Mouse (Mus musculus) liver, postnatal 0 days (tissue): ENCODE data around the gene Ehd4. TPM values are rescaled to one million over a fixed set of nuclear protein-coding genes. Genes with fewer than 3 reads are reported as not detected.

Experiments used
- ATAC-seq: fragments of 200-750 bp; cut with Nextera tagmentation; 2 replicates; pipeline ENCODE4 v1.8.0; 2017; ENCODE audit warnings: mild to moderate bottlenecking, moderate library complexity
- DNase-seq: peaks from one replicate; pipeline ENCODE4 v3.0.0-alpha.2; 2016
- H3K27ac ChIP-seq: fragments of 300-500 bp; sonication (generic); 2 replicates; pipeline ENCODE4 v1.5.1; 2014; ENCODE audit warnings: antibody characterized with exemption, moderate library complexity, mild to moderate bottlenecking, low read depth
- H3K27me3 ChIP-seq: fragments of 300-500 bp; sonication (generic); 2 replicates; pipeline ENCODE4 v1.6.1; 2014; ENCODE audit warnings: low read length, control low read depth, mixed read lengths; ENCODE audit not compliant: insufficient read depth
- H3K36me3 ChIP-seq: fragments of 300-500 bp; sonication (generic); replicated peaks from 2 replicates; pipeline ENCODE4 v1.6.1; 2014; ENCODE audit warnings: mild to moderate bottlenecking, control low read depth, low read length, moderate library complexity, mixed read lengths; ENCODE audit not compliant: insufficient read depth
- H3K4me1 ChIP-seq: fragments of 300-500 bp; sonication (generic); 2 replicates; pipeline ENCODE4 v1.6.1; 2014; ENCODE audit warnings: antibody characterized with exemption, mild to moderate bottlenecking, control low read depth; ENCODE audit not compliant: insufficient read depth
- H3K4me2 ChIP-seq: fragments of 300-500 bp; sonication (generic); 2 replicates; pipeline ENCODE4 v1.6.1; 2014; ENCODE audit warnings: low read depth, mild to moderate bottlenecking, low read length, moderate library complexity, mixed read lengths
- H3K4me3 ChIP-seq: fragments of 300-500 bp; sonication (generic); 2 replicates; pipeline ENCODE4 v1.5.1; 2014; ENCODE audit warnings: low read depth, low read length
- H3K9ac ChIP-seq: fragments of 300-500 bp; sonication (generic); replicated peaks from 2 replicates; pipeline ENCODE4 v1.6.1; 2014; ENCODE audit warnings: mild to moderate bottlenecking, moderate library complexity
- H3K9me3 ChIP-seq: fragments of 300-500 bp; sonication (generic); 2 replicates; pipeline ENCODE4 v1.6.1; 2016; ENCODE audit warnings: mild to moderate bottlenecking, control low read depth, low read length, mixed read lengths
- CTCF ChIP-seq: sonication (generic); IDR thresholded peaks from 2 replicates; pipeline ENCODE4 v1.5.1; 2016; ENCODE audit warnings: antibody characterized with exemption, low read depth
- EP300 ChIP-seq: IDR thresholded peaks from 2 replicates; pipeline ENCODE4 v1.6.1; 2016; ENCODE audit warnings: antibody characterized with exemption, low read depth, mild to moderate bottlenecking
- WGBS: fragments of 180-500 bp; shearing (Covaris S2); extraction: QIAGEN DNeasy Blood & Tissue Kit; methylation state at CpG from one replicate; pipeline ENCODE4 v1.1.7; 2014; ENCODE audit not compliant: insufficient replicate concordance; 5-methylcytosine and 5-hydroxymethylcytosine counted together
- polyA plus RNA-seq: library from polyadenylated mRNA; unstranded; fragments of >200 nt; fragmentation: Nextera tagmentation; extraction: Ambion mirVana; gene quantifications from 2 replicates; pipeline ENCODE4 v1.2.1, GENCODE M21; 2015

The Ehd4 gene
- polyA plus RNA-seq, 1 experiment from 2014 or later: 29.2 TPM

GRCm38 (mm10) chr2:120129252-120129908 is 25.0 kb downstream of the Ehd4 start:
- no peak for TF ChIP-seq CTCF
- TF ChIP-seq EP300: no peak
- Histone ChIP-seq H3K9ac (no peak overlapping the region), H3K4me1 (peaks cover 7% of the 10 kb centered on the region), H3K4me3 (no peak overlapping the region), H3K4me2 (no peak overlapping the region), H3K9me3 (no peaks in the 10 kb centered on the region), H3K27me3 (no peaks in the 10 kb centered on the region), H3K27ac (peak overlapping the region; percentile 44; the same call in 1 of the 2 replicates), H3K36me3 (peaks cover 16% of the 10 kb centered on the region; the same call in 1 of the 2 replicates)
- no peak for DNase-seq
- WGBS: 51% methylated on average over 8 of the region's 8 CpGs
- no peak for ATAC-seq

GRCm38 (mm10) chr2:120128611-120129051 is 25.8 kb downstream of the Ehd4 start:
- 0 out of 2 replicates have a peak overlapping the region, but pooled peaks have one; percentile 44 for H3K27ac ChIP-seq
- no peak overlapping the region for H3K9ac ChIP-seq
- H3K4me3 ChIP-seq: no peak overlapping the region
- H3K27me3 ChIP-seq: no peaks in the 10 kb centered on the region
- peak; percentile 41; the same call in 1 of the 2 replicates for ATAC-seq
- WGBS: 70% methylated on average over 1 of the region's 1 CpGs
- H3K4me1 ChIP-seq: peaks cover 7% of the 10 kb centered on the region
- no peak for DNase-seq
- H3K36me3 ChIP-seq: peaks cover 16% of the 10 kb centered on the region; the same call in 1 of the 2 replicates
- no peak for TF ChIP-seq EP300
- no peak for TF ChIP-seq CTCF
- no peaks in the 10 kb centered on the region for H3K9me3 ChIP-seq
- no peak overlapping the region for H3K4me2 ChIP-seq

GRCm38 (mm10) chr2:120128011-120128410 is 26.4 kb downstream of the Ehd4 start:
- H3K27me3 ChIP-seq: no peaks in the 10 kb centered on the region
- H3K27ac ChIP-seq: 0 out of 2 replicates have a peak overlapping the region, but pooled peaks have one; percentile 4
- no peak for DNase-seq
- TF ChIP-seq EP300 (no peak), CTCF (no peak)
- H3K9ac ChIP-seq: no peak overlapping the region
- H3K4me3 ChIP-seq: no peak overlapping the region
- no peak for ATAC-seq
- H3K4me1 ChIP-seq: peaks cover 7% of the 10 kb centered on the region
- H3K4me2 ChIP-seq: no peak overlapping the region
- H3K36me3 ChIP-seq: peaks cover 16% of the 10 kb centered on the region; the same call in 1 of the 2 replicates
- no peaks in the 10 kb centered on the region for H3K9me3 ChIP-seq

- DNase-seq: no peak
- no peak overlapping the region for H3K4me3 ChIP-seq
- 67% methylated on average over 1 of the region's 1 CpGs for whole genome bisulfite sequencing
- no peaks in the 10 kb centered on the region for H3K27me3 ChIP-seq
- no peak overlapping the region for H3K9ac ChIP-seq
- no peak overlapping the region for H3K4me2 ChIP-seq
- H3K4me1 ChIP-seq: peaks cover 7% of the 10 kb centered on the region
- no peak overlapping the region for H3K27ac ChIP-seq
- ATAC-seq: no peak
- TF ChIP-seq EP300 (no peak), CTCF (no peak)
- H3K36me3 ChIP-seq: peaks cover 14% of the 10 kb centered on the region; the same call in 1 of the 2 replicates
- H3K9me3 ChIP-seq: no peaks in the 10 kb centered on the region
These were observed 27.5 kb downstream of the Ehd4 start for GRCm38 (mm10) chr2:120126901-120127300.

- no peak for ATAC-seq
These were observed 28.0 kb downstream of the Ehd4 start for GRCm38 (mm10) chr2:120126408-120126807.

GRCm38 (mm10) chr2:120125461-120125860 is 28.9 kb downstream of the Ehd4 start:
- no peak for ATAC-seq
- no peak for DNase-seq
- Histone ChIP-seq H3K9me3 (no peaks in the 10 kb centered on the region), H3K9ac (no peak overlapping the region), H3K27me3 (no peaks in the 10 kb centered on the region), H3K4me3 (no peak overlapping the region), H3K27ac (no peak overlapping the region), H3K4me1 (peaks cover 7% of the 10 kb centered on the region), H3K4me2 (no peak overlapping the region), H3K36me3 (peaks cover 8% of the 10 kb centered on the region; the same call in 1 of the 2 replicates)
- WGBS: 91% methylated on average over 1 of the region's 1 CpGs
- TF ChIP-seq EP300 (no peak), CTCF (no peak)

More at GRCm38 (mm10) chr2:120126408-120126807, 28.0 kb downstream of the Ehd4 start:
- TF ChIP-seq EP300 (no peak), CTCF (no peak)
- Histone ChIP-seq H3K4me3 (no peak overlapping the region), H3K9me3 (no peaks in the 10 kb centered on the region), H3K27me3 (no peaks in the 10 kb centered on the region), H3K4me1 (peaks cover 7% of the 10 kb centered on the region), H3K9ac (no peak overlapping the region), H3K27ac (no peak overlapping the region), H3K4me2 (no peak overlapping the region), H3K36me3 (peaks cover 11% of the 10 kb centered on the region; the same call in 1 of the 2 replicates)
- WGBS: 76% methylated on average over 4 of the region's 4 CpGs
- no peak for DNase-seq
